Mouse (Mus musculus): ENCODE measurements around the gene Lrrc8e.

Gene Lrrc8e

GRCm38 (mm10) chr8:4226739-4227347, at the start of gene Lrrc8e:
TSS of gene Lrrc8e (plus strand) at chr8:4226827.
- no peak for DNase-seq (ENCODE audit: low spot score)

- DNase-seq (ENCODE audit: low spot score): no peak
These were observed 43.2 kb upstream of the Lrrc8e start for GRCm38 (mm10) chr8:4183409-4183808.

GRCm38 (mm10) chr8:4186151-4186550, 40.5 kb upstream of the Lrrc8e start:
- no peak for DNase-seq (ENCODE audit: low spot score)

DNA sequence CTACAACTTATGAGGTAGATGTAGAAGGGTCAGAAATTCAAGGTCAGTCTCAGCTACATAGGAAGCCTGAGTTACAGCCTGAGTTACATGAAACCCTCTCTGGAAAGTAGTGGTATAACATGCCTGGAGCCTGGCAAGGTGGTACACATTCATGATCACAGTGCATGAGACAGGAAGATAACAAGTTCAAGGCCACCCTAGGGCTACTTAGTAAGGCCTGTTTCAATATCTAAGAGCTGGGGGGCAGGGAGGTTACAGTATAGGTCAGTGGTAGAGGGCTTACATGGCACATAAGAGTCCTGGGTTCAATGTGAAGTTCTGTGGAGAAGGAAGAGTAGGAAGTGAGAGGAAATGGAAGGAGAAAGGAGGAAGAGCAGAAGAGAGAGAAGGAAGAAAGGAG, 38.0 kb upstream of the Lrrc8e start:
- no peak for DNase-seq (ENCODE audit: low spot score)

- no peak for DNase-seq (ENCODE audit: low spot score)
These were observed 37.5 kb upstream of the Lrrc8e start for GRCm38 (mm10) chr8:4189031-4189722.

DNA sequence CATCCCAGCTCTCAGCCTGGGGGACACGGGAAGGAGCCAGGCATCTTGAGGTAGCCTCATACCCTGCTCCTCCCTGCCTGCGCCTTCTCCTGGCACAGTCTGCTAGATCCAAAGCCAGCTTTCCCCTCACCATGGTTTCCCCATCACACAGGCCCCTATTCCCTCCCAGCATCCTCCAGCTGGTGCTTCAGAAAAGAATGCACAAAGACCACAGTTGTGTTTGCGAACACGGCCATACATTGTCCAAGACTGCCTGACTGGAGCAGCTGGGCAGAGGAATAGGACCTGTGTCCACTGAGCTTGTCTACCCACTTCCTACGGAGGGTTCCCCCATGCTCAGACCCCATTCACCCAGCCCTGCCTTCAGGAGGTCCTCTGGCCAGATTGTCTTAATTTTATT, 34.3 kb upstream of the Lrrc8e start:
- DNase-seq (ENCODE audit: low spot score): no peak

DNA sequence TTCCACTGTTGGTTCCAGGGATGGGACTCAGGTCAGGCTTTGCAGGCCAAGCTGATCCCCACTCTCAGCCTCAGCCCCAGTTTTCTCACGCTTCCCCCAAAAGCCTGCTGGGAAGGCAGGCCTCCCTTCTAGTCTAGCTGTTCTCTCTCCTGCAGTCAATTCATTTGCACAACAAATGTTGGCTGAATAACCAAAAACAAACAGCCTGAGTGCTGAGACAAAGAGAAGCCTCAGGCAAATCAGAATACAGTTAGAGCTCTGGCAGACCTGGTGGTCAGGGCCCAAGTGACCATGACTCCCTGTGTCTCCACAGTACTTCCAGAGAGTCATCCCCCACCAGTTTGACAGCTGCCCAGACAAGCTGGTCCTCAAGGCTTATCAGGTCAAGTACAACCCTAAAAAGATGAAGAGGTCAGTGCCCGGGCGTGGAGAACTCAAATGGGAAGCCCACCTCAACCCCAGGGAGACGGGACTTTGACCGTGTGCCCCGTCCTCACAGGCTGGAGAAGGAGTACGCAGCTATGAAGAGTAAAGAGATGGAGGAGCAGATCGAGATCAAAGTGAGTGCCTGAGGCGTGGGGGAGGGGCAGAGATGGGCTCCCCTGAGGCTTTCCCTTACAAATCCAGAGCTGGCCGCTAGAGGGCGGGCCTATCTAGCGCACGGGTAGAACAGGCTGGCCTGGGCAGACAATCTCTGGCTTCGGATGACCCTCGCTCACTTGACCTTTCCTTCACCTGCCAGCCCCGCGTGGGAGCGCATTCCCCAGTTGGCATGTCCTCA, 33.6 kb upstream of the Lrrc8e start:
- DNase-seq (ENCODE audit: low spot score): peak; percentile 90

- no peak for DNase-seq (ENCODE audit: low spot score)
These were observed 33.1 kb upstream of the Lrrc8e start for GRCm38 (mm10) chr8:4193588-4193894.

DNA sequence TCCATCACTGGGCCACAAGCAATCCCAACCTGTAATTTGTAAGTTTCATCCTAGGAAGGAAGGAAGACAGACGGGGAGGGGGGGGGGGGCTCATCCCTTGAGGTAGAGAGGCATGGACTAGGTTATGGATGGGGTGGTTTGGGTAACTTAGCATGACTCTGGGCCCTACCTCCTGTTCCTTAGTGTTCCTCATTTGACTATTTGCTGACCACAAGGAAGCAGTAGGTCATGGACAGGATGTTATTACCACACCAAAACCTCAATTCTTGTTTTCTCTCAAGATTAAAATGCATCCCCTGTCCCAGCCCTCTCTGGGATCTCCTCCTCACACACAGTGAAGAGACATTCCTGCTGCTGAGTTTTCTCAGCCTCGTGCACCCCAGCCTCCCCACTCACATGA, 25.3 kb upstream of the Lrrc8e start:
- no peak for DNase-seq (ENCODE audit: low spot score)

- no peak for DNase-seq (ENCODE audit: low spot score)
These were observed 21.1 kb upstream of the Lrrc8e start for GRCm38 (mm10) chr8:4205246-4206123.

DNA sequence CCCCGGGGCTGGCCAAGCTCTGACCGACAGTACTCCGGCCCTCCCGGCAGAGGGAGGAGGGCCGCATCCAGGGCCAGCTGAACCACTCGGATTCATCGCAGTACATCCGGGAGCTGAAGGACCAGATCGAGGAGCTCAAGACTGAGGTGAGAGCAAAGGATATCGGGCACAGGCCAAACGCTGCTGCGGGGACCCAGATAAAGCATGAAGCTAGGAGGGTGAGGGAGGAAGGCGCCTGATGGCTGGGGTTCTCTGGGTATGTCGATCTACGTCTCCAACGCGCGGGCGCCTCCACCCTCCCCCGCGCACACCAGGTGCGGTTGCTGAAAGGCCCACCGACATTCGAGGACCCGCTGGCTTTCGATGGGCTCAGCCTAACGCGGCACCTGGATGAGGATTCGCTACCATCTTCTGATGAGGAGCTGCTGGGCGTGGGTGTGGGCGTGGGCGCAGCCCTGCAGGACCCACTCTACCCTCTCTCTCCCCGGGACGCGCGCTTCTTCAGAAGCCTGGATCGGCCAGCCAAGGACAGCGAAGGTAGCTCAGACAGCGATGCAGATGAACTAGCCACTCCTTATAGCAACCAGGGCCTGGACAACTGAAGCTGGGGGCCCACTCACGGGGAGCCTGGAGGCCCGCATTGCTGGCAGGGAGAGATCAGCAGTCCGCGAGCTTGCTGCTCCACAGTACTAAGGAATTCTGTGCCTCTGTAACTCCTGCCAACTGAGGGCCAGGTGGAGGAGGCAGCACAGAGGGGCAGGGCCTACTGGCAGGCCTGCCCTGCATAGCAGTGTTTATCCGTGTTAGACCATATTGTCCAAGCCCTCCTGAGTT, 20.2 kb upstream of the Lrrc8e start:
- DNase-seq (ENCODE audit: low spot score): no peak

DNA sequence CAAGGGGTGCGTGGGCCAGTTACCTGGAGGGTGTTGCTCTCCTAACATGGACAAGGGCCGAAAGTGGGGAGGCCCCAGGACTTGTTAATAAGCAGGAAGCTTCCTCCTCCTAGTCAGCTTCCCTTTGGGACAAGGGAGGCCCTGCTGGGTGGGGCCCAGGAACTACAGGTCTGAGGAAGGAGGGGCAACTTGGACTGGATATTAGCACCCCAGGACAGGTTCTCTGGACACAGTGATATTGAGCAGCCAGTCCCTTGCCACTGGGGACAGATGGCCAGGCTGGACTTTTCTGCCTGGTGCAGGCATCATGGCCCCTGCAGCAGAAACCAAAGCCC, 19.6 kb upstream of the Lrrc8e start:
- DNase-seq (ENCODE audit: low spot score): no peak

DNA sequence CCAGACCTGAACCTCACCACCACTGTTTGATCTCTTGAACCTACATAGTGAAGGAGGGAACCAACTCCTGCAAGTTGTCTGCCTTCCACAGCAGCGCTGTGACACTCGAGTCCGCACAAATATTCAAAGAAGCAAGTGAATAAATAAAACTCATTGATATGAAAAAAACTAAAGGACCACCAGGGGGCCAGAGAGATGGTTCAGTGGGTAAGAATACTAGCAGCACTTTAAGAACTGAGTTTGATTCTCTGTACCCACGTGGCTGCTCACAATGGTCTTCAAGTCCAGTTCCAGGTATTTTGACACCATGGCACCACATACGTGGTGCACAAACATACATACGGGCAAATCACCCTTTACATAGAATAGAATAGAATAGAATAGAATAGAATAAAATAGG, 15.5 kb upstream of the Lrrc8e start:
- DNase-seq (ENCODE audit: low spot score): no peak

GRCm38 (mm10) chr8:4212809-4213209, 13.8 kb upstream of the Lrrc8e start:
- no peak for DNase-seq (ENCODE audit: low spot score)

DNA sequence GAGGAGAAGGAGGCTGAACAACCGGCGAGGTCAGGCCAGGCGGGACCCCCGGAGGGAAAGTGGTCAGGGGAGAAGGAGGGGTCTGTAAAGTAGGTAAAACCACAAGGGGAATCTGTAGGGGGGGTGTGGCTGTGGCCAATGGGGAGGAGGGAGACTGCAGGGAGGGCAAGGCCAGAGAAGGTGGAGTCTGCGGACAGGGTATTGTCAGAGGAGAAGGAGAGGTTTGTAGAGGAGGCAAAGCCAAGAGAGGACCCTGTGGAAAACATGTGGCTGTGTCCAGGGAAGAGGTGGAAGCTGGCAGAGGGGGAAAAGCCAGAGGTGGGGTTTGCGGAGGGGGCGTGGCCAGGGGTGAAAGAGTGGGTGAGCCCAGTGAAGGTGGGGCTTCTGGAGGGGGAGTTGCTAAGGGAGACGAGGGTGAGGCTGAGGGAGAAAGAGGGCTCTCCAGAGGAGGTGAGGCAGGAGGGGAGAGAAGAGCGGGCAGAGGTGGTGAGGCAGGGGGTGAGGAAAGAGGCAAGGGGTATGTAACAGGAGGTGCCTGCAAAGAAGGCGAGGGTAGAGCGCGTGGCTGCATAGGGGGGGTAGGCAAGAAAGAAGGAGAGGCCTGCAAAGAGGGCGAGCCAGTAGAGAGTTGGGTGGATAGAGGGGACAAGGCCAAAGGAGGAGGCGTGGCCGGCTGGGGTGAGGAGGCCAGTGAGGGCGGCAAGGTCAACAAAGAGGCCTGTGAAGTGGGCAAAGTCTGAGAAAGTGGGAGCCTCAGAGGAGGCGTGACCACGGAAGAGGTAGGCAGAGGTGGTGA, 13.2 kb upstream of the Lrrc8e start:
- DNase-seq (ENCODE audit: low spot score): no peak

GRCm38 (mm10) chr8:4214006-4214980, 12.3 kb upstream of the Lrrc8e start:
- DNase-seq (ENCODE audit: low spot score): no peak

- DNase-seq (ENCODE audit: low spot score): no peak
These were observed 10.3 kb upstream of the Lrrc8e start for GRCm38 (mm10) chr8:4216296-4216695.

GRCm38 (mm10) chr8:4216791-4217621, 9.6 kb upstream of the Lrrc8e start, which contains the start of gene Prr36:
TSS of gene Prr36 (minus strand) at chr8:4217459.
- no peak for DNase-seq (ENCODE audit: low spot score)

- DNase-seq (ENCODE audit: low spot score): no peak
These were observed 7.0 kb upstream of the Lrrc8e start for GRCm38 (mm10) chr8:4219617-4220016.

All from layer of hippocampus, adult 9-10 months (tissue).